7 mouse cellular contexts compared by ENCODE assay signal in genomic region chr3:53463046-53463764, GRCm38 (mm10). TPM values are rescaled to one million over a fixed set of nuclear protein-coding genes. Genes with fewer than 3 reads are reported as not detected.
DNase-seq lines count a peak whose midpoint lies in the region; ATAC-seq and TF ChIP-seq lines count a peak whose summit lies in the region.

Gene Nhlrc3, minus strand, starts transcription at chr3:53463332.
Gene Proser1, plus strand, starts transcription at chr3:53463666.

- peak within 1 kb of the TSS; percentile 92 for H3K4me3 ChIP-seq in embryonic facial prominence, embryonic 12.5 days
- H3K4me3 ChIP-seq in kidney, adult 2 months (ENCODE audit: insufficient read depth, low read depth, low read length) = peak within 1 kb of the TSS; percentile 98
- H3K4me3 ChIP-seq in limb, embryonic 12.5 days (replicated peaks) = peak within 1 kb of the TSS; percentile 89
- peak within 1 kb of the TSS; percentile 75 for H3K4me3 ChIP-seq in midbrain, embryonic 15.5 days
- H3K4me3 ChIP-seq in spleen, adult 2 months (ENCODE audit: extremely low read depth, insufficient read depth, insufficient read length) = peak within 1 kb of the TSS; percentile 90

- peaks cover 29% of the 10 kb centered on the region for H3K4me1 ChIP-seq in embryonic facial prominence, embryonic 12.5 days
- peaks cover 14% of the 10 kb centered on the region; the same call in 1 of the 2 replicates for H3K4me1 ChIP-seq in kidney, adult 2 months (ENCODE audit: control insufficient read depth, insufficient read depth, low read length)
- H3K4me1 ChIP-seq in limb, embryonic 12.5 days (replicated peaks) = peaks cover 24% of the 10 kb centered on the region
- H3K4me1 ChIP-seq in midbrain, embryonic 15.5 days = peaks cover 46% of the 10 kb centered on the region
- H3K4me1 ChIP-seq in spleen, adult 2 months (ENCODE audit: control insufficient read depth, insufficient read depth, insufficient read length) = peaks cover 12% of the 10 kb centered on the region

- TF ChIP-seq POLR2A in kidney, adult 2 months (IDR thresholded peaks at IDR 0.05; ENCODE audit: low read depth, low read length) = no peak
- TF ChIP-seq POLR2A in spleen, adult 2 months (IDR thresholded peaks at IDR 0.05; ENCODE audit: low read depth, low read length) = no peak

- under 1% methylated on average over 49 of the region's 52 CpGs for WGBS in embryonic facial prominence, embryonic 12.5 days
- under 1% methylated on average over 52 of the region's 52 CpGs for WGBS in kidney, adult 2 months
- WGBS in limb, embryonic 12.5 days = under 1% methylated on average over 52 of the region's 52 CpGs
- WGBS in midbrain, embryonic 15.5 days = under 1% methylated on average over 51 of the region's 52 CpGs
- WGBS in spleen, adult 2 months = under 1% methylated on average over 51 of the region's 52 CpGs

- H3K27me3 ChIP-seq in embryonic facial prominence, embryonic 12.5 days = no peaks in the 10 kb centered on the region
- H3K27me3 ChIP-seq in kidney, adult 2 months (replicated peaks; ENCODE audit: control insufficient read depth, insufficient read depth, low read length) = no peaks in the 10 kb centered on the region
- H3K27me3 ChIP-seq in limb, embryonic 12.5 days = no peaks in the 10 kb centered on the region
- H3K27me3 ChIP-seq in midbrain, embryonic 15.5 days (replicated peaks) = no peaks in the 10 kb centered on the region
- H3K27me3 ChIP-seq in spleen, adult 2 months (ENCODE audit: control insufficient read depth, insufficient read depth, low read length) = no peaks in the 10 kb centered on the region

- TF ChIP-seq CTCF in kidney, adult 2 months (conservative IDR thresholded peaks at IDR 0.05; ENCODE audit: insufficient read depth, insufficient read length, low read depth, low read length) = no peak
- TF ChIP-seq CTCF in spleen, adult 2 months (IDR thresholded peaks at IDR 0.05; ENCODE audit: extremely low read depth, insufficient read depth, insufficient read length, insufficient replicate concordance) = no peak

- peak within 1 kb of the TSS; percentile 70 for H3K4me2 ChIP-seq in embryonic facial prominence, embryonic 12.5 days (replicated peaks)
- H3K4me2 ChIP-seq in limb, embryonic 12.5 days = peak within 1 kb of the TSS; percentile 78
- H3K4me2 ChIP-seq in midbrain, embryonic 15.5 days = peak within 1 kb of the TSS; percentile 84

- H3K9ac ChIP-seq in embryonic facial prominence, embryonic 12.5 days = peak within 1 kb of the TSS; percentile 89
- peak within 1 kb of the TSS; percentile 85 for H3K9ac ChIP-seq in limb, embryonic 12.5 days (replicated peaks)
- peak within 1 kb of the TSS; percentile 90 for H3K9ac ChIP-seq in midbrain, embryonic 15.5 days

- ATAC-seq in embryonic facial prominence, embryonic 12.5 days (ENCODE audit: insufficient number of reproducible peaks, insufficient read depth, low FRiP score, low TSS enrichment) = peak; percentile 98
- peak; percentile 97 for ATAC-seq in limb, embryonic 12.5 days (ENCODE audit: insufficient number of reproducible peaks, insufficient read depth, low FRiP score, low TSS enrichment, low read depth)
- peak; percentile 99 for ATAC-seq in midbrain, embryonic 15.5 days (replicated peaks)

- peak; percentile 95 for DNase-seq in adrenal gland, postnatal 25 days
- DNase-seq in heart, adult 18-20 months = peak; percentile 96 to 97
- peak; percentile 97 for DNase-seq in kidney, adult 2 months
- DNase-seq in spleen, adult 2 months (ENCODE audit: low read depth in 1 of 2, low spot score in 2 of 2) = peak; percentile 91 to 94

- H3K9me3 ChIP-seq in embryonic facial prominence, embryonic 12.5 days = no peaks in the 10 kb centered on the region
- H3K9me3 ChIP-seq in limb, embryonic 12.5 days = no peaks in the 10 kb centered on the region
- no peaks in the 10 kb centered on the region for H3K9me3 ChIP-seq in midbrain, embryonic 15.5 days

- peaks cover 13% of the 10 kb centered on the region; the same call in 1 of the 2 replicates for H3K36me3 ChIP-seq in embryonic facial prominence, embryonic 12.5 days
- H3K36me3 ChIP-seq in kidney, adult 2 months (ENCODE audit: control insufficient read depth, insufficient read depth, low read length) = peaks cover 3% of the 10 kb centered on the region; the same call in 1 of the 2 replicates
- H3K36me3 ChIP-seq in limb, embryonic 12.5 days = peaks cover 26% of the 10 kb centered on the region
- peaks cover 5% of the 10 kb centered on the region; the same call in 1 of the 2 replicates for H3K36me3 ChIP-seq in midbrain, embryonic 15.5 days (replicated peaks)
- peaks cover 2% of the 10 kb centered on the region; the same call in 1 of the 2 replicates for H3K36me3 ChIP-seq in spleen, adult 2 months (ENCODE audit: control insufficient read depth, insufficient read depth, low read length)

- H3K27ac ChIP-seq in embryonic facial prominence, embryonic 12.5 days = peak within 1 kb of the TSS; percentile 86
- peak within 1 kb of the TSS; percentile 100 for H3K27ac ChIP-seq in kidney, adult 2 months (ENCODE audit: insufficient read depth, low read depth, low read length)
- H3K27ac ChIP-seq in limb, embryonic 12.5 days = peak within 1 kb of the TSS; percentile 88
- peak within 1 kb of the TSS; percentile 93 for H3K27ac ChIP-seq in midbrain, embryonic 15.5 days
- H3K27ac ChIP-seq in spleen, adult 2 months (ENCODE audit: insufficient read depth, low read length) = peak within 1 kb of the TSS; percentile 99

RNA-seq across cellular contexts. Expression of gene Nhlrc3, which starts in this region (rescaled TPM):
- total RNA-seq in adrenal gland, postnatal 25 days (2021) = 9.5 and 12.4 TPM in 2 replicates
- polyA plus RNA-seq in embryonic facial prominence, embryonic 12.5 days (2016; fragmentation: Nextera tagmentation; extraction: Ambion mirVana) = 13.2 and 13.8 TPM in 2 replicates
- 1 to 10 TPM; 4.5 to 4.8 TPM for total RNA-seq in heart, adult 18-20 months (2021)
- 9.7 and 10.6 TPM in 2 replicates for polyA plus RNA-seq in kidney, adult 2 months (2012; rRNA removed)
- 11.4 and 14.5 TPM in 2 replicates for polyA plus RNA-seq in limb, embryonic 12.5 days (2016; fragmentation: Nextera tagmentation; extraction: Ambion mirVana)
- 9.3 and 11.6 TPM in 2 replicates for polyA plus RNA-seq in midbrain, embryonic 15.5 days (2015; fragmentation: Nextera tagmentation; extraction: Ambion mirVana)
- polyA plus RNA-seq in spleen, adult 2 months (2012; rRNA removed) = 7.0 and 7.1 TPM in 2 replicates

RNA-seq across cellular contexts. Expression of gene Proser1, which starts in this region (rescaled TPM):
- 30.8 and 32.0 TPM in 2 replicates for total RNA-seq in adrenal gland, postnatal 25 days (2021)
- 24.6 and 26.2 TPM in 2 replicates for polyA plus RNA-seq in embryonic facial prominence, embryonic 12.5 days (2016; fragmentation: Nextera tagmentation; extraction: Ambion mirVana)
- total RNA-seq in heart, adult 18-20 months (2021) = 1 to 10 TPM; 5.8 to 7.4 TPM
- 14.8 and 15.3 TPM in 2 replicates for polyA plus RNA-seq in kidney, adult 2 months (2012; rRNA removed)
- polyA plus RNA-seq in limb, embryonic 12.5 days (2016; fragmentation: Nextera tagmentation; extraction: Ambion mirVana) = 25.1 and 26.3 TPM in 2 replicates
- polyA plus RNA-seq in midbrain, embryonic 15.5 days (2015; fragmentation: Nextera tagmentation; extraction: Ambion mirVana) = 22.9 and 23.2 TPM in 2 replicates
- 38.2 and 42.8 TPM in 2 replicates for polyA plus RNA-seq in spleen, adult 2 months (2012; rRNA removed)

Comparison
In these comparisons a context has a peak if more than half of its experiments do, and no peak if none do; other contexts are left out.
1. Peak in every context shown above with its lines: DNase-seq, ATAC-seq, H3K4me3 ChIP-seq and H3K27ac ChIP-seq.